Mouse (Mus musculus) retina, adult 2 months (tissue): ENCODE results near the gene 6030408B16Rik.

Experiments
- DNase-seq: peaks from one replicate; pipeline ENCODE4 v3.0.0-alpha.2; 2012; ENCODE audit warnings: low read depth, low spot score

The 6030408B16Rik gene

DNA sequence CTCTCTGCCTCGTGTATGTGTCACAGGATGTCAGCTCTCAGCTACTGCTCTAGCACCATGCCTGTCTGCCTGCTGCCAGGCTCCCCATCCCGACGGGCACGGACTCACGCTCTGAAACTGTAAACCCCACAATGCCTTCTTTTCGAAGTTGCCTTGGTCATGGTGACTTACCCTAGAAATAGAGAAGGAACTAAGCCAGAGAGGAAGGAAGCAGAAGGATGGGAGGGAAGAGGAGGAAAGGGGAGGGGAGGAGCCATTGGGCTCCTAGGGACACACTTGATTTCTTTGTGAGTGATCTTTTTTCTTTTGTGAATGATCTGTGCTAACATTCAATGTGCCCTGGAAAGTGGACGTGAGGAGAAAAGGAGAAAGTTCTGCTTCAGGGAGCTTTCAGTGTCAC is 5.0 kb downstream of the 6030408B16Rik start:
- DNase-seq = no peak

DNA sequence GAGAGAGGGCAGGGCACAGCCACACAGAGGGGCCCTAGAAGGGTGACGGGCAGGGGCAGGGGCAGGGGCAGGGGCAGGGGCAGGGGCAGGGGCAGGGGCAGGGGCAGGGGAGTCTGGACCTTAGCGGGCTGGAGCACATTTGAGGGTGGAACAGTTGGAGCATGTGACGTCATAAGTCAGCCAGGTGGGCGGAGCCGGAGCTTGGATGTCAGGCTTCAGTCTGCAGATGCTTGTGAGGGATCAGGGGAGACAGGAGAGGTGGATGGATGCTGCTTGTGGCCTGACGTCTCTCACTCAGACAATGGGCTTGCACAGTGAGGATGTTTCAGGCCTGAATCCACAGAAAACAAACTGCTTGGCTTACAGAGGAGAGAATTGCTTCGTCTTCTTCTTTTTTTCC is 5.5 kb downstream of the 6030408B16Rik start:
- no peak for DNase-seq

DNA sequence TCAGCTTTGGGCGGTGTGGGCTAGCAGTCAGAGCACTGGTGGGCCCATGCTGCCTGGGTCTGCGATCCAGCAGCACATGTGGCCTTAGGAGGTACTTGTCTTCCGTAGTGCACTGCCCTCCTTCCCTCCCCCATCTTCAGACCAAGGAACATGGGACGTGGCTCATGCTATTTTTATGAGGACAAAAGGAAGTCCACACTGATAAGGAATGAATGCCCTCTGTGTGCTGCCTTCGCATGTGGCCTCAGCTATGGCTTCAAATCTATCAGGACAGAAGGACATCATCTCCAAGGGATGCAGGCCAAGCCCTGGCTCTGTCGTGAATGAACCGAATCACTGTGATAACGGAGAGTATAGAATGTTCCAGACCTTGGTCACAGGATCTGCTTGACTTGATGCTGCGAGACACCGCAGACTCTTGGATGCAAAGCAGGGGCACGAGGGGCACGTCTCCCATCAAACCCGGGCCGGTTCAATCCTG is 6.5 kb downstream of the 6030408B16Rik start:
- no peak for DNase-seq

DNA sequence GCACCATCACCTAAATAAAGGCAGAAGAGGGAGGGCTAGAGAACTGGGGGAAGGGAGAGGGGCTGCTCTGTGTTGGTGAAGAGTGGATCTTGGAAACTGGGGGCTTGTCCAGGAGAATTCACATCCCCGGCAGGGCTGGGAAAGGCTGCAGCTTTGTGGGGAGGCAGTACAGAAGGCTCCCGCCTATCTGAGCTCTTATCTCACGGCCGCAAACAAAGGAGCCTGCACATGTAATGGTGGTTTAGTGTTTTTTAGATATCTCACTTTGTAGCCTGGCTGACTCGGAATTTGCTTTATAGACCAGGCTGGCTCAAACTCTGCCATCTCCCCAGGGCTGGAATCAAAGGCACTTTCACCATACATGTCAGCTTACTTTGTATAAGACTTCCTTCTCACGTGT is 7.1 kb downstream of the 6030408B16Rik start:
- DNase-seq = no peak

DNA sequence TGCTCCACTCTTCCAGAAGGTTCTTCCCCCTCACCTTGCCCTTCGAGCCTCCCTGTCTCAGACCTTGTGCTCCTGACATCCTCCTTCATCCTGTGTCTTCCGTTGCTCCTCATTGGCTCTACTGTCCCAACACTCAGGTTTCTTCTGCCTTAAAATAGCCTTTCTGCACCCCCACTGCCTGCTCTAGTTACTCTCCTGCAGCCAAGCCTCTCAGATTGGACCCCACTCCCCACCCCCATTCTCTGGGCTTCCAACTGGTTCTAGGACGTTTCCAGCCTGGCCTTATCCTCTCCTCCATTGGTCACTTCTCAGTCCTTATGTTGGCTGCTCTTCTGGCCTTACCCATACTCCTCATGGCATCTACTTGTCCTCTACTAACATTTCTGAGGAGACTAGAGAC is 9.2 kb downstream of the 6030408B16Rik start:
- no peak for DNase-seq

DNA sequence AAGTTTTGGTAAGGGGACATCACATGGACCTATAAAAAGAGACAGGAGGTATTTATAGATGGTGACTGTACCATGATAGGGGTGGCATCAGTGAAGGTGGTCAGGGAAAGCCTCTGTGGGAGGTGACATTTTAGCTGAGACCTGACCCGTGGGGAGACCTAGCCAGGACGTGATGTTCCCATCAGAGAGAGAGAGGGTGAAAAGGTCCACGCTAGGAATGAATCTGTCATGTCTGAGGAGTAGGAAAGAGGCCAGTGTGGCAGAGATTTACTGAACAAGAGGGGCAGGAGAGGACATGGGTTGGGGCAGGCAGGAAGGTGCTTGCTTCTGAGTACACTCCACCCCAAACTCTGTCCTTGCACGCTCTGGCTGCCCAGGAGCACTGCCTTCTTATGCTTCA is 10.8 kb downstream of the 6030408B16Rik start:
- DNase-seq = no peak

DNA sequence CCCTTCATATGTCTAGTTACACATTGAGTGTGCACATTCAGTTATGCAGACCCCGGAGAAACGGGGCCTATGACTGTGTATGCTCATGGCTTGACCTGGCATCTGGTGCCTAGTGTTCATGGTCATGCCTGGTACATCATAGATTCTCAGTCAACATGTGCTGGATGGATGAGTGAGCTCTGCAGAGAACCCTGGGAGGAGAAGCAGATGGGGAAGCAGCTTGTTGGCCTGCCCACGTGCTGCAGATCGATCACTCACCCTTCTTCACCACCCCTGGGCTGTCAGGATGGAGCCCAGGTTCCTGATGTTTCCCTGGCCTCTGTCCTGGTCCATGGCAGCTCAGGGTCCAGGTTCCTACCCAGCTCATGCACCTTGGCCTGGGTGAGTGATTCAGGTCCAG is 13.4 kb downstream of the 6030408B16Rik start:
- DNase-seq = no peak

DNA sequence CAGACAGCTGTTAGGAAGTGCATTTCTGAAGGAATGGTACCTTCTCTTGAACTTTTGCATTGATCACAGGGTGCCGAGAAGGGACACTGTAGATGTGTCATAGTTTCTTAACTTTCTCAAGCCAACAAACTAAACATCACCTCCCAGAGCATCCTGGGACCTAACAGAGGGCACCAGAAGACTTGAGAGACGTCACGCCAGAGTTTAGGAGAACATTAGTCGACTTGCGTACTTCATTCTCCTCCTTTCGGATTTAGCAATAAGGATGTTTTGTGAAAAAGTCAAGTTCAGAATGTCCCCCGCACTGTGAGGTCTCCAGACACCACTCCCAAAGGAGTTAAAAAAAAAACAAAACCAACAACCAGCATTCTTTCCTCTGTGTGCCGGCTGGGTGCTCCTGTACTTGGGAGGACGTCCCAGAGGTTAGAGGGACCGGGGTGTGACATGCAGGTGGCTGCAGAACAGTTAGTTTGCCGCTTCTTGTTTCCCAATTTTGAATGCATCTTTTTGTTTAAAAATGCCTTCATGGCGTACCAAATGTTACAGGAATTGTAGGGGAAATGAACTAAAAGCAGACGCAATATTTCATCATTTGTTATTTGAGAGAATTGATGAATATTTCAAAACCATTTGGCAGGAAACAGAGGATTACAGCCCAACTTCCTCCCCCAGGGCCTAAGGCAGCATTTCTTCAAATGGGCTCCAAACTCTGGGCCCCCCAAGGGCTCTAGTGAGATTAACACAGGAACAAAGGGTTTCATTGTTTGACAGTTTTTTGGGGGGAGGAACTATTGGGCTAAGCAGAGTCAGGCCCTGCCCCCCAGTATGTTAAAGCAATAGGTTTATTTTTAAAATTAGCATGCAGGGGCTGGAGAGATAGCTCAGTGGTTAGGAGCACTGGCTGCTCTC is 15.7 kb downstream of the 6030408B16Rik start:
- DNase-seq = no peak

DNA sequence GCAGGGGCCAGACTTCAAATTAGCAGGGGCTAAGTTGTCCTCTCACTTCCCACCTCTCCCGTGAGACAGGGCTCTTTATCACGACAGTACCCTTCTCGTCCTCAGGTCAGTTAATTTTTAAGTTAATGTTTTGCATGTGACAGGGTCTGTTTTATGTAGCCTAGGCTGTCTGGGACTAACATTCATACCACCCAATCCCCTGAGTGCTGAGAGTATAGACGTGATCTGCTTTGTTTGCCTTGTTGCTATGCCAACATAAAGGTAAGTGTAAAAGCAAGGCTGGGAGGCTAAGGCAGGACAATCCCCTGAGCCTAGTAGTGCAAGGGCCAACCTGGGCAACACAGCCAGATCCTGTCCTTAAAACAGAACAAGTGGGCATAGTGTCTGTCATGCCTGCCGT is 16.5 kb downstream of the 6030408B16Rik start:
- no peak for DNase-seq

DNA sequence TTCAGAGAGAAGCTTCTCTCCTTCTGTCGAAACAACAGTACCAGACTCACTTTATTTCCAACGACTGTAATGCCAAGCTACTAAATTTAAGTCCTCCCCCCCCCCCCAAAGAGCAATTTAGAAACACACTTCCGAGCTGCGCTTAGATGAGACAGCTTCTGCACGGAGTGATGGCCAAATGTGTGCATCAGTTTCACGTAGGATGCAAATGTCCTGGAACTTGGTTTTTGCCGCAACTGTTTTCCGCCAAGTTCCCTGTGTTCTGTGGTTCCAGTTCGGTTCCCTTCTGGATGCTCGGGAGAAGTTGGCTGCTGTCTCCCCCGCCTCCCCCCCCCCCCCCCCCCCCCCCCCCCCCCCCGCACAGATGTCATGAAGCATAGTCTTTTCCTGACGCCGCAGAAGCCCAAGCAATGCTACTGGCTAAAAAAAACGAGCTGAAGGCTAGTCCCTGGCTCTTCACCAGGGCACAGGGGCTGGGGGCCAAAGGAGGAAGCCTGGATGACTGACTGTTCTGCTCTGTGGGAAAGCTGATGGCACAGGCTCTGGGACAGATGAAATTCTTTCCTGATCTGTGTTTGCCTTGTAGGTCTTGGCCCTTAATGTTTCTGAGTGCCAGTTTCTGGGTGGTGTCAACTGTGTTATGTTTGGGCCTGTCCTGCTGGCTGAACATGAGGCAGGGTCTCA is 18.2 kb downstream of the 6030408B16Rik start:
- DNase-seq = no peak

DNA sequence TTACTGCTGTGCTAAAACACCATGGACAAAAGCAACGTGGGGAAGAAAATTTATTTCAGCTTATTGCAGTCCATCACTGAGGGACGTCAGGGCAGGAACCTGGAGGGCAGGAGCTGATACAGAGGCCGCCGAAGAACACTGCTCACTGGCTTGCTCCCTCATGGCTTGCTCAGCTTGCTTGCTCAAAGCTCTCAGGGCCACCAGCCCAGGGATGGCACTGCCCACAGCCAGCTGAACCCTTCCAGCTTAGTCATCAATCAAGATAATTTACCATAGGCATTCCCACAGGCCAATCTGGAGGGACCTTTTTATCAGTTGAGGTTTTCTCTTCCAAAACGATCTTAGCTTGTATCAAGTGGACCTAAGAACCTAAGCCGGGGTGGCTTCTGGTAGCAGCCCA is 19.0 kb downstream of the 6030408B16Rik start:
- DNase-seq = no peak

DNA sequence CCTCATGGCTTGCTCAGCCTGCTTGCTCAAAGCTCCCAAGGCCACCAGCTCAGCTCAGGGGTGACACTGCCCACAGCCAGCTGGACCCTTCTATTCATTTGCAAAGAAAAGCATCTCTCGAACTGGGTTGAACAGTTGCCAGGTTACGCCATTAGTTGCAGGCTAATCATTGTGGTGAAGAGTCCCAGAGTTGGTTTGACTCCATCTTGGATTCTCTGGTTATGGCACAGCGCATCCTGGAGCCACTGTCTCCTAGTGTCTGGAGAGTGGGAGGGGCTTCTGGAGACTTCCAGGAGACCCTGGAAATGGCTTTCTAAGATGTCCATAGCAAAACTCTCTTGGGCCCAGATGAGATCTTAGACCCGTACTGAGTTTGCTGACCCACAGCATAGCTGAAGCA is 22.4 kb downstream of the 6030408B16Rik start:
- no peak for DNase-seq

DNA sequence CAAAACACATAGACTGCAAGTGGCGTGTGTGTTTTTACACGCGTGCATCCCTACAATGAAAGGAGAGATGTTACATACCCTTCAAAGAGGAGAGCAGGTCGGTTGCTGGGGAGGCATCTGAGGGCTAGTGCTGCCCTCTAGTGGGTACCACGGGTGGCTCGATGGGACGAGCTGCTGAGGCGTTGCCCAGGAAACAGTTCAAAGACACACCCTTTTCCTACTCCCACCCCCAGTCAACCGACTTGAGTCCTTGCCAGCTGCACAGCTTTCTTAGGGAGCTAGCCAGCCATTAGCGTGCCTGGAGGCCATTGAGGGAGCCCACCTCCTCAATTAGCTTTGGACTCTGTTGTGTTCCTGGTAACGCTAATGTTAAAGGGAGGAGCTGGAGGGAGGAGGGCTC is 22.8 kb downstream of the 6030408B16Rik start:
- peak; percentile 18 for DNase-seq

DNA sequence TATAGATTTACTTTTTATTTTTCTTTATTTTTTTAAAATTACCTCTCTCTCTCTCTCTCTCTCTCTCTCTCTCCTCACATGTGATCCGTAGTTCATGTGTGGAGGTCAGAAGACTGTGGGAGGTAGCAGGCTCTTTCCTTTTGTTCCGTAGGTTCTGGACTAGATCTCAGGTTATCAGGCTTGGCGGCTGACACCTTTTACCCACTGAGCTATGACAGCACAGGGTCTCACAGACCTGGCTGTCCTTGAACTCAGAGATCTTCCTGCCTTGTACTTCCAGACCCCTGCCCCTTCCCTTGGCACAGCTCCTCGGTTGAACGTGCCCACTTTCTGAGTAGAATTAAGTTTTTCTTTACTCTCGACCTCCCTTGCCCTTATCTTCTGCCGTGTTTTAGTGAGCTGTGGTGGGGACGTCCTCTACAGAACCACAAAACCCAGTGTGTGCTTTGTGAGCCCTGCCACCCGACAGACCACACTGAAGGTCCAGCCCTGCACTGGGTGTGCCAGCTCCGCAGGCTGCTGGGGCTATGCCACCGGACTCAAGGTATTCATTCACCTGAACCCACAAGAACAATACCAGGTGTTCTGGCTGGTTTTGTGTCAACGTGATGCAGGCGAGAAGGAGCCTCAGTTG is 23.4 kb downstream of the 6030408B16Rik start:
- no peak for DNase-seq

DNA sequence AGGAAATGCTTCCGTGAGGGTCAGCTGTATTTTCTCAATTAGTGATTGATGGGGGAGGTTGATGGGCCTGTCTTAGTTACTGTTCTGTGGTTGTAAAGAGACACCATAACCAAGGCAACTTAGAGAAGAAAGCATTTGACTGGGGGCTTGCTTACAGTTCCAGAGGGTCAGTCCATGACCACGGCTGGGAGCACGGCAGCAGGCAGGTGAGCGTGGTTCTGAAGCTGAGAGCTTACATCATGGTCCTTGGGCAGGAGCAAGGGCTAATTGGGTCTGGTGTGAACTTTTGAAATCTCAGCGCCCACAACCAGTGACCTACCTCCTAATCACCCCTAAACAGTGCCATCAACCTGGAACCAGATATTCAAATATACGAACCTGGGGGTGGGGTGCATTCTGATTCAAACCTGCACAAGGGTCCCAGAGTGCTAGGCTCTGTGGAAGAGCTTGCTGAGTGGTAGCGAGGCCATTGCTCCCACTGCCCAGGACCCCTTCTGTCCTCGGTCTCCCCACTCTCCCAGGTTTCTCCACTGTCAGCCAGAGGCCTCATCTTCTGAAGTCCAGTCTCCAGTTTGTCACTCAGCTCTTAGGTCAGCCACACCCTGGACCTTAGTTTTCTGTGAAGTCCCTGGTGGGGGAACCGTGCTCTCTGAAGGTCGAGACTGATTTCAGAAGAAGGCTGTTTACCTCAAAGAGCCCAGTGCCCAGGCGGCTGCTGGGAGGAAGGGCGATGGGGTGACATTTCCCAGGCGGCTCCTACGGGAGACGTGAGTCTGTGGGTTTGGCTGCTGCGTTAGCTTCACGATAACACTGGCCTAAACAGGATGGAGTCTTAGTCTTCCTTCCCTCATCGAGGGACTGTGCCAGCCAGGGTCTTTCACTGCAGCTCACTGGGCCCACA is 24.2 kb downstream of the 6030408B16Rik start:
- no peak for DNase-seq

DNA sequence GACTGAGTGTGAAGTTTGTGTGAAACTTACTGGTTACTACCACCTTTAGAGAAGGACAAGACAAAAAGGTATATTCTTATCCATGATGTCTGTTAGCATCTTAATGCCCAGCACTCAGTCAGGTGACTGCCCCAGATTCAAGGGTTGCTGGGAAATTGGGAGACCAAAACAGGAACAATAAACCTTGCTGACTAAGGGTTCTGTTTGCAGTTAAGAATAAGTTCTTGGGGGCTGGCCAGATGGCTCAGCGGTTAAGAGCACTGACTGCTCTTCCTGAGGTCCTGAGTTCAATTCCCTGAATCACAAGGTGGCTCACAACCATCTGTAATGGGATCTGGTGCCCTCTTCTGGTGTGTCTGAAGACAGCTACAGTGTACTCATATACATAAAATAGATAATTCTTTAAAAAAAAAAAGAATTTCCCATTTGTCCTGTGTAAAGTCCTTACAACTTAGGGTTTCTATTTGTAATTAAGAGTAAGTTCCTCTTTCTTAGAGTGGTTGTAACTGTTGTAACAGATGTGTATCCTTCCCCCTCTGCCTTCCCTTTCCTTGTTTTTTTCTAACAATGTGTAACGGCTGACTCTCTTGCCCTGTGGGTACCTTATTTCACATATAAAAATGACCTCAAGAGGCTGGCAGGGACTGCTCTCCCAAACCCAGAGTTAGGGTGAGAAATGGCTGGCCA is 24.9 kb downstream of the 6030408B16Rik start:
- DNase-seq = no peak

DNA sequence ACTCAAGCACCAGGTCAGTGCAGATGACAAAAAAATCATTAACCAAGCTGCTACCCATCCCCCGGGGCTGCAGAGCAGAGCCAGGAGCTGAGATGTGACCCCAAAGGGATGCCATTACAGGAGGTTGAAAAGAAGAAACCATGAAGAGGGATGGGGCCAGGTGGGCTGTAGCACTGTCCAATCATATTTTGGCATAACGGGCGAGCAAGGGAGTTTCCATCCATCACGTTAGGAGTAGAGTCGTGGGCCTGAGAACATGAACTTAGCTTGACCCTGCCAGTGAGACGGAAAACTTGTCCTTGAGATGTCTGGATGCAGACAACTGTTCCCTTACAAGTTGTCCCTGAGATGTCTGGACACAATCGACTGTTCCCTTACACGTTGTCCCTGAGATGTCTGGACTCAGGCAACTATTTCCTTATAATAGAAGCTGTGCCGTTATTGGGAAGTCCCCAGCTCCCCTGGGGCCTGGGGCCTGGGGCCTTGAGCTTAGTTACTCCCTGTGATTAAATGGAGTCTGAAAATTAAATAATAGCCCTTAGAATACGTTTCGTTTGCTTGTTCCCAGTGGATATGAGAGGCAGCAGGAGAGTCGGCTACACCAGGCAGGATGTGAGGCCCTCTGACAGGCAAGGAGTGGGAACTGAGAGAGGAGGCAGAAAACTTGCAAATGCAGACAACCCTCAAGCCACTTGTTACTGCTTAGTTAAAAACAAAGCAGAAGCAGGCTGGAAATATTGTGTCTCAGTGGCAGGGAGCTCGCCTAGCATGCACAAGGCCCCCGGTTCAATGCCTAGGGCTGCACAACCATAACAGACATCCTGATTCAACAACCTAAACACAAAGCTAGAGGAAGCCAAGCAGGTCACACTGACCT is 26.1 kb downstream of the 6030408B16Rik start:
- no peak for DNase-seq

DNA sequence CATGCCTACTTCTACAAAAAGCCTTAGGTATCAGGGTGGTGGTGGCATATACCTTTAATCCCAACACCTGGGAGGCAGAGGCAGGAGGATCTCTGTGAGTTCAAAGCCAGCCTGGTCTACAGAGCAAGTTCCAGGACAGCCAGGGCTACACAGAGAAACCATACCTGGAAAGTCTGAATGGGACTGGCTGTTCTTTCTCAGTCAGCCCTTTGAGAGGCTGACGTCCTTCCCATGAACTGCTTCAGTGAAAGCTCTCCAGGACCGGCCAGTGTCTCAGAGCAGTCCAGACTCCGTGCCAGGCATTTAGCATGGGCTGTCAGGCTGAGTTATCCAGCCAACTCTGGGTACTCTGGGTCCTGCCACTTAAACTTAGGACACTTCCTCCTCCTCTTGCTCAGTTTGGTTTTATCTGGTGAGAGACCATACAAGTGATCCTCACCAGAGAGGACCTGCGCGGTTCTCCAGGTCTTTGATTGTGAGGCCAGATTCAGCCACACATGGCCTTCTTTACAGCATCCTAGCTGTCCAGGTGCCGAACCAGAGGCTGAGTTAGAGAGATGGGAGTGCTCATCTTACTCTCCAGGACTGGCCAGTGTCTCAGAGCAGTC is 27.1 kb downstream of the 6030408B16Rik start:
- DNase-seq = no peak

DNA sequence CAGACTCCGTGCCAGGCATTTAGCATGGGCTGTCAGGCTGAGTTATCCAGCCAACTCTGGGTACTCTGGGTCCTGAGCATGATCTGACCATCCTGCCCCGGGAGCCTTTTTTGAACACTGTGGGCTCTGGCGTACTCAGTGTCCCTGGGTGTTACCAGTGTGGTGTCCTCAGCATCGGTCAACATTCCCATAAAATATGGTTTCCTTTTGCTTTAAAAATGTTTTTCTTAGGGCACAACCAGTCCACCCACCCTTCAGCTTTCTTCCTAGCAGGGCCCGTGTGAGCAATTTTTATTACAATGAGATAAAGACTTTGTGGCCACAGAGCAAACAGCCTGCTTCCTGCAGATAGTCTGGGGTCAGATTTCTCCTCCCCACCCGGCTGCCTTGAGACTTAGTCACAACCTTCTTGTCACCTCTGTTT is 27.6 kb downstream of the 6030408B16Rik start:
- no peak for DNase-seq
